Mouse (Mus musculus) C2C12 (cell line): Measurements from ENCODE around the gene Akip1.

Experiments
- CEBPB ChIP-seq: IDR thresholded peaks from one replicate; pipeline ENCODE4 v1.6.1; 2011; ENCODE audit warnings: low read depth, mild to moderate bottlenecking, control low read depth, moderate library complexity
- CTCF ChIP-seq: IDR thresholded peaks from one replicate; pipeline ENCODE4 v1.5.1; 2011; ENCODE audit not compliant: control insufficient read depth, insufficient read depth, insufficient read length
- FOSL1 ChIP-seq: IDR thresholded peaks from one replicate; pipeline ENCODE4 v1.8.0; 2011; ENCODE audit warnings: mild to moderate bottlenecking, low read length; ENCODE audit not compliant: poor library complexity, insufficient read depth, severe bottlenecking
- MAX ChIP-seq: IDR thresholded peaks from one replicate; pipeline ENCODE4 v1.6.1; 2011; ENCODE audit warnings: mild to moderate bottlenecking, control low read depth
- MYOD1 ChIP-seq: IDR thresholded peaks from one replicate; pipeline ENCODE4 v1.6.1; 2011; ENCODE audit warnings: low read depth; ENCODE audit not compliant: control insufficient read depth, insufficient read length
- MYOG ChIP-seq: IDR thresholded peaks from one replicate; pipeline ENCODE4 v1.6.1; 2011; ENCODE audit not compliant: control insufficient read depth, insufficient read length; ENCODE audit errors: extremely low read depth
- USF1 ChIP-seq: IDR thresholded peaks from one replicate; pipeline ENCODE4 v1.6.1; 2011; ENCODE audit warnings: low read depth, mild to moderate bottlenecking, control low read depth, moderate library complexity

GRCm38 (mm10) chr7:109694576-109695338 lies 8.7 kb upstream of the Akip1 start:
- TF ChIP-seq CTCF (no peak), CEBPB (no peak), MYOG (no peak), MYOD1 (no peak), MAX (no peak), USF1 (no peak), FOSL1 (no peak)
